Mouse (Mus musculus): ENCODE results near the gene 4930523C07Rik. TPM values are rescaled to one million over a fixed set of nuclear protein-coding genes. Genes with fewer than 3 reads are reported as not detected.

4930523C07Rik gene
- polyA plus RNA-seq, 1 experiment from 2014 or later, result 20.5 TPM

- H3K4me1 ChIP-seq, result peaks cover 21% of the 10 kb centered on the region; the same call in 1 of the 2 replicates
- no peaks in the 10 kb centered on the region for H3K36me3 ChIP-seq
- no peak overlapping the region for H3K9ac ChIP-seq
- 77% methylated on average over 5 of the region's 5 CpGs for WGBS
- H3K9me3 ChIP-seq (replicated peaks), result no peaks in the 10 kb centered on the region
- no peak for ATAC-seq (replicated peaks; ENCODE audit: low FRiP score)
- H3K27me3 ChIP-seq, result no peaks in the 10 kb centered on the region
- H3K4me2 ChIP-seq, result no peak overlapping the region
- H3K27ac ChIP-seq, result no peak overlapping the region
- no peak overlapping the region for H3K4me3 ChIP-seq (replicated peaks)
Observed at GRCm38 (mm10) chr1:160049131-160049880, 5.1 kb downstream of the 4930523C07Rik start.

- Histone ChIP-seq H3K9ac (no peak overlapping the region), H3K27me3 (no peaks in the 10 kb centered on the region), H3K4me1 (0 out of 2 replicates have a peak, but pooled peaks cover 13% of the 10 kb centered on the region), H3K4me3 (replicated peaks) (no peak overlapping the region), H3K9me3 (replicated peaks) (no peaks in the 10 kb centered on the region), H3K27ac (no peak overlapping the region), H3K4me2 (no peak overlapping the region), H3K36me3 (no peaks in the 10 kb centered on the region)
- 93% methylated on average over 6 of the region's 6 CpGs for WGBS
- ATAC-seq (replicated peaks; ENCODE audit: low FRiP score), result no peak
Observed at GRCm38 (mm10) chr1:160050898-160051297, 6.7 kb downstream of the 4930523C07Rik start.

GRCm38 (mm10) chr1:160052556-160053315, 8.6 kb downstream of the 4930523C07Rik start:
- ATAC-seq (replicated peaks; ENCODE audit: low FRiP score), result no peak
- H3K27me3 ChIP-seq, result no peaks in the 10 kb centered on the region
- H3K4me2 ChIP-seq, result no peak overlapping the region
- no peak overlapping the region for H3K9ac ChIP-seq
- H3K4me1 ChIP-seq, result peaks cover 17% of the 10 kb centered on the region; the same call in 1 of the 2 replicates
- H3K27ac ChIP-seq, result no peak overlapping the region
- H3K4me3 ChIP-seq (replicated peaks), result no peak overlapping the region
- no peaks in the 10 kb centered on the region for H3K9me3 ChIP-seq (replicated peaks)
- WGBS, result 93% methylated on average over 2 of the region's 2 CpGs
- no peaks in the 10 kb centered on the region for H3K36me3 ChIP-seq

GRCm38 (mm10) chr1:160053510-160054305, 9.5 kb downstream of the 4930523C07Rik start:
- Histone ChIP-seq H3K4me3 (replicated peaks) (no peak overlapping the region), H3K4me2 (no peak overlapping the region), H3K9me3 (replicated peaks) (no peaks in the 10 kb centered on the region), H3K27me3 (no peaks in the 10 kb centered on the region), H3K27ac (no peak overlapping the region), H3K36me3 (no peaks in the 10 kb centered on the region), H3K4me1 (peaks cover 20% of the 10 kb centered on the region; the same call in 1 of the 2 replicates), H3K9ac (no peak overlapping the region)
- 71% methylated on average over 5 of the region's 5 CpGs for WGBS
- ATAC-seq (replicated peaks; ENCODE audit: low FRiP score), result 0 out of 2 replicates have a peak, but pooled peaks have one; percentile 22

- H3K9me3 ChIP-seq (replicated peaks), result no peaks in the 10 kb centered on the region
- H3K4me3 ChIP-seq (replicated peaks), result no peak overlapping the region
- H3K9ac ChIP-seq, result no peak overlapping the region
- ATAC-seq (replicated peaks; ENCODE audit: low FRiP score), result no peak
- no peak overlapping the region for H3K27ac ChIP-seq
- no peaks in the 10 kb centered on the region for H3K27me3 ChIP-seq
- H3K4me2 ChIP-seq, result no peak overlapping the region
- peaks cover 15% of the 10 kb centered on the region; the same call in 1 of the 2 replicates for H3K4me1 ChIP-seq
- H3K36me3 ChIP-seq, result no peaks in the 10 kb centered on the region
- 80% methylated on average over 5 of the region's 5 CpGs for WGBS
Observed at GRCm38 (mm10) chr1:160054366-160055078, 10.3 kb downstream of the 4930523C07Rik start.

- H3K27ac ChIP-seq, result peak overlapping the region; percentile 48; the same call in 1 of the 2 replicates
- H3K9ac ChIP-seq, result no peak overlapping the region
- H3K4me3 ChIP-seq (replicated peaks), result no peak overlapping the region
- H3K4me1 ChIP-seq, result peaks cover 23% of the 10 kb centered on the region
- no peaks in the 10 kb centered on the region for H3K36me3 ChIP-seq
- 51% methylated on average over 3 of the region's 3 CpGs for WGBS
- no peaks in the 10 kb centered on the region for H3K27me3 ChIP-seq
- no peaks in the 10 kb centered on the region for H3K9me3 ChIP-seq (replicated peaks)
- ATAC-seq (replicated peaks; ENCODE audit: low FRiP score), result peak; percentile 86
- no peak overlapping the region for H3K4me2 ChIP-seq
Observed at GRCm38 (mm10) chr1:160057657-160058056, 13.5 kb downstream of the 4930523C07Rik start.

GRCm38 (mm10) chr1:160059908-160060307, 15.7 kb downstream of the 4930523C07Rik start:
- Histone ChIP-seq H3K4me1 (peaks cover 15% of the 10 kb centered on the region), H3K27ac (no peak overlapping the region), H3K4me3 (replicated peaks) (no peak overlapping the region), H3K27me3 (no peaks in the 10 kb centered on the region), H3K4me2 (no peak overlapping the region), H3K9ac (no peak overlapping the region), H3K36me3 (no peaks in the 10 kb centered on the region), H3K9me3 (replicated peaks) (no peaks in the 10 kb centered on the region)
- no peak for ATAC-seq (replicated peaks; ENCODE audit: low FRiP score)
- 50% methylated on average over 1 of the region's 1 CpGs for WGBS

- no peak overlapping the region for H3K4me3 ChIP-seq (replicated peaks)
- no peaks in the 10 kb centered on the region for H3K36me3 ChIP-seq
- no peaks in the 10 kb centered on the region for H3K9me3 ChIP-seq (replicated peaks)
- H3K27ac ChIP-seq, result no peak overlapping the region
- no peak for ATAC-seq (replicated peaks; ENCODE audit: low FRiP score)
- H3K4me1 ChIP-seq, result peaks cover 15% of the 10 kb centered on the region
- H3K9ac ChIP-seq, result no peak overlapping the region
- H3K4me2 ChIP-seq, result no peak overlapping the region
- no peaks in the 10 kb centered on the region for H3K27me3 ChIP-seq
- 49% methylated on average over 6 of the region's 6 CpGs for WGBS
Observed at GRCm38 (mm10) chr1:160060542-160060941, 16.4 kb downstream of the 4930523C07Rik start.

- H3K27ac ChIP-seq, result no peak overlapping the region
- no peaks in the 10 kb centered on the region for H3K36me3 ChIP-seq
- WGBS, result 70% methylated on average over 5 of the region's 5 CpGs
- peak; percentile 73 for ATAC-seq (replicated peaks; ENCODE audit: low FRiP score)
- H3K4me2 ChIP-seq, result no peak overlapping the region
- H3K4me1 ChIP-seq, result peaks cover 15% of the 10 kb centered on the region
- no peak overlapping the region for H3K4me3 ChIP-seq (replicated peaks)
- no peaks in the 10 kb centered on the region for H3K9me3 ChIP-seq (replicated peaks)
- no peak overlapping the region for H3K9ac ChIP-seq
- no peaks in the 10 kb centered on the region for H3K27me3 ChIP-seq
Observed at GRCm38 (mm10) chr1:160061321-160061720, 17.1 kb downstream of the 4930523C07Rik start.

- H3K4me1 ChIP-seq, result peaks cover 15% of the 10 kb centered on the region
- H3K9me3 ChIP-seq (replicated peaks), result no peaks in the 10 kb centered on the region
- H3K36me3 ChIP-seq, result no peaks in the 10 kb centered on the region
- no peak for ATAC-seq (replicated peaks; ENCODE audit: low FRiP score)
- 56% methylated on average over 3 of the region's 3 CpGs for WGBS
- no peak overlapping the region for H3K4me2 ChIP-seq
- no peaks in the 10 kb centered on the region for H3K27me3 ChIP-seq
- H3K27ac ChIP-seq, result no peak overlapping the region
- no peak overlapping the region for H3K9ac ChIP-seq
- H3K4me3 ChIP-seq (replicated peaks), result no peak overlapping the region
Observed at GRCm38 (mm10) chr1:160061725-160062366, 17.7 kb downstream of the 4930523C07Rik start.

All from kidney, embryonic 15.5 days (tissue).